Mouse (Mus musculus) neural tube, embryonic 13.5 days (tissue): ENCODE data around the gene Zbtb21. TPM values are rescaled to one million over a fixed set of nuclear protein-coding genes. Genes with fewer than 3 reads are reported as not detected.
"Not testable (repeated sequence)": the region's sequence is repeated elsewhere in the genome, so short reads cannot be mapped to it uniquely, and the experiment has no call there.

Experiments used
- ATAC-seq: fragments of 200-750 bp; cut with Nextera tagmentation; 2 replicates; pipeline ENCODE4 v1.8.0; 2017; ENCODE audit warnings: low read depth, mild to moderate bottlenecking, moderate TSS enrichment, moderate library complexity
- H3K27ac ChIP-seq: fragments of 300-500 bp; sonication (generic); replicated peaks from 2 replicates; pipeline ENCODE4 v1.5.1; 2015; ENCODE audit warnings: moderate library complexity, mild to moderate bottlenecking, inconsistent platforms
- H3K27me3 ChIP-seq: fragments of 300-500 bp; sonication (generic); 2 replicates; pipeline ENCODE4 v1.6.1; 2015; ENCODE audit warnings: mild to moderate bottlenecking, inconsistent platforms
- H3K36me3 ChIP-seq: fragments of 300-500 bp; sonication (generic); 2 replicates; pipeline ENCODE4 v1.6.1; 2015; ENCODE audit warnings: mild to moderate bottlenecking, inconsistent platforms
- H3K4me1 ChIP-seq: fragments of 300-500 bp; sonication (generic); replicated peaks from 2 replicates; pipeline ENCODE4 v1.6.1; 2015; ENCODE audit warnings: inconsistent platforms
- H3K4me2 ChIP-seq: fragments of 300-500 bp; sonication (generic); 2 replicates; pipeline ENCODE4 v1.6.1; 2015; ENCODE audit warnings: inconsistent platforms, mild to moderate bottlenecking, moderate library complexity
- H3K4me3 ChIP-seq: fragments of 300-500 bp; sonication (generic); 2 replicates; pipeline ENCODE4 v1.5.1; 2015; ENCODE audit warnings: mild to moderate bottlenecking, inconsistent platforms
- H3K9ac ChIP-seq: fragments of 300-500 bp; sonication (generic); 2 replicates; pipeline ENCODE4 v1.6.1; 2015; ENCODE audit warnings: moderate library complexity, mild to moderate bottlenecking, inconsistent platforms
- H3K9me3 ChIP-seq: fragments of 300-500 bp; sonication (generic); 2 replicates; pipeline ENCODE4 v1.6.1; 2016; ENCODE audit warnings: inconsistent platforms
- WGBS: fragments of 180-500 bp; shearing (Covaris S2); methylation state at CpG from one replicate; pipeline ENCODE4 v1.1.7; 2015; 5-methylcytosine and 5-hydroxymethylcytosine counted together
- polyA plus RNA-seq: library from polyadenylated mRNA; unstranded; fragments of >200 nt; fragmentation: Nextera tagmentation; extraction: Ambion mirVana; gene quantifications from 2 replicates; pipeline ENCODE4 v1.2.1, GENCODE M21; 2015

Zbtb21 gene
- polyA plus RNA-seq, result 10.8 and 13.5 TPM in 2 replicates

DNA sequence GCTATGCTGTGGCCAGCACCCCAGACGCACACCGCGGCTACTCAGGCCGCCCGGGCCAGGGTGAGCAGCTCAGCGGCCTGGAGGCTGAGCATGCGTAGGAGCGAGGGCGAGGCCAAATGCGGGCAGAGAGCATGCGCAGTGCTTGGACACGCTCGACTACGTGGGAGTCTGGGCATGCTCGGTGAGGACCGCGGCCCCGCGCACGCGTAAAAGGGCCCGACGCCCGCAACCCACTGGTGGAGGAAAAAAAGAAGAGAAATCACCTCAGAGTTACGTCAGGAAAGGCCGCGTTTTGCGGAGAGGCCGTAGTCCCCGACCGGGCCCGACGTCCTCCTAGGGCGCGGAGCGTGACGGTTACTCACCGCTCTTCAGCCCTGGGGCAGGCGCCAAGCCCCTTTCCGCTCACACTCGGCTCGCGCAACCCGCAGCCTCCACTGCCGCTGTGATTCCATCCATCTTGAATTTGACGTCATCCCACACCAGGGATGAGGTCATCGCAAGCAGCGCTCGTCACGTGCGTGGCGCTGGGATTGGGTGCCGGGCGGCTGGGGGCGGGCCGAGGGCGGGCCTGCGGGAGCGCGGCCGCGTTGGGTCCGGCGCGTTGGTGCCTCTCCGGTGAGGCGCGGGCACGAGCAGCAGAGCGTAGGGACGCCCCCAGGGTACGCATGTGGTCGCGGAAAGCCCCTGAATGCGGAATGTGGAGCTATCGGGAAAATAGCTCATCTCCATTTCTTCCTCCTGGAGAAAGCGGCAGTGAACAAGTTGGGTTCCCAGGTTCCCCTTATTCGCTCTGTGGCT, at the start of gene Zbtb21, which contains the start of gene C2cd2:
TSS of gene Zbtb21 (minus strand) at position 472 of the 798 bp plus-strand sequence.
TSS of gene C2cd2 (minus strand) at position 448 of the 798 bp plus-strand sequence.
- peak within 1 kb of the TSS; percentile 87 for H3K4me3 ChIP-seq
- H3K27ac ChIP-seq, result peak within 1 kb of the TSS; percentile 97
- H3K9me3 ChIP-seq, result no peaks in the 10 kb centered on the region
- H3K4me2 ChIP-seq, result peak within 1 kb of the TSS; percentile 95
- no peaks in the 10 kb centered on the region for H3K27me3 ChIP-seq
- peak; percentile 99 for ATAC-seq
- peaks cover 17% of the 10 kb centered on the region for H3K4me1 ChIP-seq
- H3K9ac ChIP-seq, result peak within 1 kb of the TSS; percentile 94
- under 1% methylated on average over 73 of the region's 78 CpGs for WGBS
- no peaks in the 10 kb centered on the region for H3K36me3 ChIP-seq

DNA sequence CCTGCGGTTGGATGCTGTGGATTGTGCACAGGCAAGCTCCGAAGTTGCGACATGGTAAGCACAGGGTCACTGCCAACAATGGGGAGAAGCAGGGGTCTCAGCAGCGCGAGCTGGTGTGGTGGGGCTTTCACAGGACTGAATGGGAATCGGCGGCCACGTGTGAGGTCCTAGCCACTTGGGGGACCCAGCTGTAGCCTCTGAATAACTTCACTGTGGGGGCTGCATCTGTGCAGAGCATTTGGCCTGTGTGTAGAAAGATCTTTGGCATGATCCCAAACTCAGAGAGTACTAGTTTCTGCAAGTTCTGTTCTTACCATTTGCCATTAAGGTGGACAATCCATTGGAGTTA, 34.9 kb upstream of the Zbtb21 start:
- WGBS, result 0% methylated on average over 8 of the region's 8 CpGs
- H3K9me3 ChIP-seq, H3K27me3 ChIP-seq, H3K36me3 ChIP-seq: not testable (repeated sequence)
- peak overlapping the region; percentile 56; the same call in 1 of the 2 replicates for H3K27ac ChIP-seq
- H3K4me2 ChIP-seq, result peak overlapping the region; percentile 62
- H3K4me1 ChIP-seq, result peaks cover 18% of the 10 kb centered on the region
- H3K4me3 ChIP-seq, result peak overlapping the region; percentile 57
- peak overlapping the region; percentile 71 for H3K9ac ChIP-seq
- peak; percentile 84 for ATAC-seq

DNA sequence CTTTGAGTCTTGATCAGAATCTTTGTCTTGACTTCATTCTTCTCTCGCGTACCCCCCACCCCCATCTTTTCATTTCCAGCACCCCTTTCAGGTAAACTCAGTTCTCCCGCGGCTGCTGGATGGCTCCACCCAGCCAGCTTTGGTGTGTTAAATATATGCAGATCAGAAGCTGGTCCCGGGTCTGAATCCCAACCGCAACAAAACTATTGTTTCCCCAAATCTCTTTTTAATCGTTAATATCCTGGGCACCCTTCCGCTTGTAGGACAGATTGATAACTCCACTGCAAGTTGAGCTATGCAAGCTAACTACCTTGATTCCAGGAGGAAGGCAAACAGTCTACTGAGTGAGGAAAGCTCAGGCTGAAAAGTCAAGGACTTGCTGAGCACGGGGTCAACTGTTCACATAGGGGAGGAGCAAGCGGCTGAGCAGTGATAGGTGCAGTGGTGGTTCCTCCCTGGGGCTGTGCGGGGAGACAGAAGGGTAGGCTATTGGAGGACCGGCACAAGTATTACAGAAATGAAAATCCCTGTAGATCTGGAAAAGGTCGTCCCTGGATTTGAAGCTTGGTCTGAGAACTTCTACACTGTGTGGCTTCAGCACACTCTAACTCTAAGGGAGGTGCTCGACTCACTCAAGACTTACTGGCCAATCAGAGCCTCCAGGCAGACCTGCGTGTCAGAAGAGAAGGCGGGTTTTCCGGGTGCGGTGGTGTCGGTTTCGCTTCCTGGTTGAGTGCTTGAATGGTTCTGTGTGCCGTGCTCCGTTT, 34.4 kb upstream of the Zbtb21 start, which contains the start of gene B230307C23Rik:
TSS of gene B230307C23Rik (plus strand) at position 700 of the 767 bp plus-strand sequence.
- H3K36me3 ChIP-seq, result peaks cover 4% of the 10 kb centered on the region; the same call in 1 of the 2 replicates
- peak; percentile 99 for ATAC-seq
- H3K27me3 ChIP-seq, result no peaks in the 10 kb centered on the region; the same call in 1 of the 2 replicates
- WGBS, result 2% methylated on average over 22 of the region's 22 CpGs
- peak within 1 kb of the TSS; percentile 62 for H3K4me2 ChIP-seq
- H3K9me3 ChIP-seq, result peaks cover 7% of the 10 kb centered on the region; the same call in 1 of the 2 replicates
- peak within 1 kb of the TSS; percentile 57 for H3K4me3 ChIP-seq
- H3K9ac ChIP-seq, result peak within 1 kb of the TSS; percentile 71
- H3K27ac ChIP-seq, result peak within 1 kb of the TSS; percentile 56
- H3K4me1 ChIP-seq, result peaks cover 18% of the 10 kb centered on the region

DNA sequence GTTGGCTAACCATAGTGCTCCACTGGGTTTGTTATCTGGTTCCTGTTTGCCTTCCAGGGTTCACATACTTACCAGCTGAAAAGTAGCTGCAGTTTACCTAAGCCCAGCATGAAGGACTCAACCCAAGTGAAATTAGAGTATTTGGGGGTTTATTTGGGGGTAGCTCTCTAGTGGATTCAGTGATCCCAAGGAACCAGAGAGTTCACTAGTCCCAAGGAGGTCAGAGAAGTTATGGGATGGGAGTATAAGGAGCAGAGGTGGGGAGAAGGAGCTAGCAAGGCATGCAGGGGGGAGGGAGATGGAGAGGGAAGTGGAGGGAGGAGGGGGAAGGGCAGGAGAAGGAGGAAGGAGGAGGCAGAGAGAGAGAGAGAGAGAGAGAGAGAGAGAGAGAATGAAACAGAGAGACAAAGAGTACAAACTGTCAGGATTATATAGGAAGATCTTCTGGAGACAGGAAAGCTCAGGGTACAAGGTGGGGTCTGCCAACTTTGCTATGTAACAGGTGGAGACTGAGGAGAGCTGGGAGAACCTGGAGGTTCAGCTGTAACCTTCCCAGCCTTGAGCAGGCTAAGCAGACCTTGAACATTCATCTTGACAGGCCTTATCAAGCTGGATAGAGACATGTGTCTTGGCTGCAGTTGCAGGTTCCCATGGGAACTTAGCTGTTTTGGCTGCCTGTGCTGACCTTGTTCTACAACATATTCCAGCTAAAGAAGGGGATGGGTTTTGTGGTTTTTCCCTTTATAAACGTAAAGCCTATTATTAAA, 33.6 kb upstream of the Zbtb21 start:
- H3K9me3 ChIP-seq, result peaks cover 4% of the 10 kb centered on the region; the same call in 1 of the 2 replicates
- peaks cover 4% of the 10 kb centered on the region; the same call in 1 of the 2 replicates for H3K36me3 ChIP-seq
- 30% methylated on average over 1 of the region's 1 CpGs for WGBS
- no peaks in the 10 kb centered on the region; the same call in 1 of the 2 replicates for H3K27me3 ChIP-seq
- no peak for ATAC-seq
- 0 out of 2 replicates have a peak overlapping the region, but pooled peaks have one; percentile 43 for H3K27ac ChIP-seq
- peak overlapping the region; percentile 62 for H3K4me2 ChIP-seq
- peak overlapping the region; percentile 71 for H3K9ac ChIP-seq
- H3K4me1 ChIP-seq, result peaks cover 18% of the 10 kb centered on the region
- peak overlapping the region; percentile 57 for H3K4me3 ChIP-seq

DNA sequence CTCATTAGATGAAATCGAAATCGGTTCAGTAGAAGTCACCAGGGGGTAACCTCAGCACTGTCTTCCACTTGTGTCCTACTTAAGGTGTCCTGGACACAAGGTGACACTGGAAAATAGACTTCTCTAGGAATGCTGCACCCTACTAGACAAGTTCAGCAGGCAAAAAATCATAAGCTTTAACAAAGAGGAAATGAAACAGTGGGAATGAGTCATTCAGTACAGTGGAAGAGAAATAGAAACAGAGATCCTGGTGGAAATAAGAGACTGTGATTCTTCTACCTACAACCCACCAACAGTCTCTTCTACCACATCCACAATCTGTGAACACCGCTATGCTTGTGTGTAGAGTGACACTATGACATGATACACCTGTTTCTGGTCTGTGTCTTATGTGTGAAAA, 30.1 kb upstream of the Zbtb21 start:
- H3K27ac ChIP-seq, H3K4me1 ChIP-seq, H3K9ac ChIP-seq, H3K27me3 ChIP-seq, H3K4me2 ChIP-seq, H3K36me3 ChIP-seq, H3K9me3 ChIP-seq, H3K4me3 ChIP-seq, ATAC-seq: not testable (repeated sequence)
- 80% methylated on average over 3 of the region's 3 CpGs for WGBS

DNA sequence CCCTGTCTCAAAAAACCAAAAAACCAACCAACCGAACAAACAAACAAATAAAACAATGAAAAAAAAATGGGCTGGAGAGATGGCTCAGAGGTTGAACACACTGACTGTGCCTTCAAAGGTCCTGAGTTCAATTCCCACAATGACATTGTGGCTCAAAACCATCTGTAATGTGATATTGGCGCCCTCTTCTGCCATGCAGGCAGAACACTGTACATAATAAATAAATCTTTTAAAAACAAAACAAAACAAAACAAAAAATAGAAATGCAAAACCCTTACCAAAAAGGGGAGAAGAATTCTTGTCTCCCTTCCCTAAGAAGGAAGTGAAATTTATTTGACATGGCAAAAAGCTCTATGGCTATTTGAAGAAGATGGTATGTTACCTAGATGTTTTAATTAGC, 29.1 kb upstream of the Zbtb21 start:
- H3K36me3 ChIP-seq, result no peaks in the 10 kb centered on the region
- H3K9ac ChIP-seq, result no peak overlapping the region
- 81% methylated on average over 2 of the region's 2 CpGs for WGBS
- H3K4me3 ChIP-seq, result no peak overlapping the region
- no peaks in the 10 kb centered on the region; the same call in 1 of the 2 replicates for H3K27me3 ChIP-seq
- no peak for ATAC-seq
- H3K9me3 ChIP-seq, result no peaks in the 10 kb centered on the region; the same call in 1 of the 2 replicates
- H3K27ac ChIP-seq, result no peak overlapping the region
- peaks cover 6% of the 10 kb centered on the region for H3K4me1 ChIP-seq
- H3K4me2 ChIP-seq, result no peak overlapping the region

DNA sequence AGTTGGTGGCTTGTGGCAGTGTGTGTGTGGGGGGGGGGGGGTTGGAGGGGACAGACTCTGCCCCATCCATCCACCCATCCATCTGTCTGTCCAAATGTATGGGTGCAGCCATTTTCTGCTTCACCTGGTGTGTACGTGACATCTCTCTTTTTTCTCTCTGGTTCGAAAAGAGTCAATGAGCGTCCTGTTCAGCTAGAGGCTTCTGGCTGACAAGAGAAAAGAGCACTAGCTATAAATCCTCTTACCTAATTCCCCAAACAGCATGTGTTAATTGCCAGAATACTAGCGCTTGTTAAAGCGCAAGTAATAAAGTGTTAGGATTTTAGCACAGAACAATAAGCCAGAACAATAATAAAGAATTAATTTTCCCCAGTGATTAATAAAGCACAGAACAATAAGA, 22.2 kb upstream of the Zbtb21 start:
- H3K4me2 ChIP-seq, result no peak overlapping the region
- H3K27me3 ChIP-seq, result no peaks in the 10 kb centered on the region
- no peak overlapping the region for H3K4me3 ChIP-seq
- ATAC-seq, result peak; percentile 71
- no peak overlapping the region for H3K27ac ChIP-seq
- H3K36me3 ChIP-seq, result no peaks in the 10 kb centered on the region
- H3K9me3 ChIP-seq, result no peaks in the 10 kb centered on the region; the same call in 1 of the 2 replicates
- 17% methylated on average over 5 of the region's 5 CpGs for WGBS
- no peak overlapping the region for H3K9ac ChIP-seq
- peaks cover 9% of the 10 kb centered on the region for H3K4me1 ChIP-seq

DNA sequence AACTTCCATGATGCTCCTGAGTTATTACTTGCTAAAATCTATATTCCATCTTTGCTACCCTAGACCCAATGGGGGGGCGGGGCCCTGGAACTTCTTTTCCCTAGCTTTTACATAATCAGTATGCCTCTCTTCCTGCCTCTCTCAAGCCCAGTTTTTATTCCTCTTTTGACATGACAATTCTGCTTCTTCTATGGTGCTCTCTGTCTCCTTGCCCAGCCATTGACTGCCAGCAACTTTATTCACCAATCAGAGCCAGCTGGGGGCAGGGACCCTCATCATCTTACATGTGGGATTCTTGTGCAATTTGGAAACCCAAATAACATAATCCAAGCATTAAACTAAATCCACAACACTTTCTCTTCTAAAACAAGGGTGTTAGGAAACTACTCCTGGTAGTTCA, 18.9 kb upstream of the Zbtb21 start:
- no peak for ATAC-seq
- H3K9me3 ChIP-seq, result no peaks in the 10 kb centered on the region
- no peak overlapping the region for H3K4me2 ChIP-seq
- no peak overlapping the region for H3K4me3 ChIP-seq
- 86% methylated on average over 1 of the region's 1 CpGs for WGBS
- no peak overlapping the region for H3K9ac ChIP-seq
- H3K36me3 ChIP-seq, result no peaks in the 10 kb centered on the region
- H3K27me3 ChIP-seq, result no peaks in the 10 kb centered on the region
- peaks cover 9% of the 10 kb centered on the region for H3K4me1 ChIP-seq
- no peak overlapping the region for H3K27ac ChIP-seq

DNA sequence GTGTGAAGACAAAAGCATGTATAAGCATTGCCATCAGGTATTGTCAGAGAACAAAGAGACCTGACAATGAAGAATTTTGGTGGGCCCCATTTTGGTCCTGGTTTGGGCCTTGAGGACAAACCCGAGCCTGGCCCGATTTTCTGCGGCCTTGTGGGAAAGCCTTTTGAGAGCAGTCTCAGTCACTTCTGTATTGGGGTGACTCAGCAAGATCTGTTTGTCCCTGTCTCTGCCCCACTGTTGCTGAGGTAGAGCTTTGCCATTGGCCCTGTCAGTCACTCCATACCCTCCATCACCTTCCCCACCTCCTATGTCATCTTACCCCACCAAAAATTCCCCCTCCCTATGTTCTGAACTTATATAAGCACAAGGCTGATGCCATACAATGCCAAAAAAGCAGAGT, 15.3 kb upstream of the Zbtb21 start:
- H3K36me3 ChIP-seq, result no peaks in the 10 kb centered on the region
- WGBS, result 93% methylated on average over 3 of the region's 3 CpGs
- H3K4me2 ChIP-seq, result no peak overlapping the region
- ATAC-seq, result no peak
- no peaks in the 10 kb centered on the region for H3K4me1 ChIP-seq
- no peak overlapping the region for H3K9ac ChIP-seq
- no peaks in the 10 kb centered on the region for H3K27me3 ChIP-seq
- no peak overlapping the region for H3K4me3 ChIP-seq
- H3K27ac ChIP-seq, result no peak overlapping the region
- H3K9me3 ChIP-seq, result no peaks in the 10 kb centered on the region

DNA sequence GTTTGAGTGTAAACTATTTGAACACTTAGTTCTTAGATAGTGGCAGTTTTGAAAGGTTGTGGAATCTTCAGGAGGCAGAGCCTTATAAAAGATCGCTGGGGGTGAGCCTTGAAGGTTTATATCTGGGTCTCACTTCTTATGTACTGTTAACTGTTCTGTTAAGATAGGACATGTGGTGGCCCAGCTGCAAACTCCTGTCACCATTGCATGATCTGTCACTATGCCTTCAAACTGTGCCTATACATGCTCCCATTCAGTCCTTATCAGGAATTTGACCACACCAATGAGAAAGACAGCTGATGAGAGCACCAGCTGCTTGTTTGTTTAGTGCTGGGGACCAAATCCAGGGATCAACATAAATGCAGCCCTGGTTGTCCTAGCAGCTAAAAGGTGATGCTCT, 14.9 kb upstream of the Zbtb21 start:
- Histone ChIP-seq H3K27me3 (no peaks in the 10 kb centered on the region), H3K4me2 (no peak overlapping the region), H3K4me3 (no peak overlapping the region), H3K36me3 (no peaks in the 10 kb centered on the region), H3K27ac (no peak overlapping the region), H3K9me3 (no peaks in the 10 kb centered on the region), H3K4me1 (no peaks in the 10 kb centered on the region), H3K9ac (no peak overlapping the region)
- no peak for ATAC-seq
- 71% methylated on average over 1 of the region's 1 CpGs for WGBS

DNA sequence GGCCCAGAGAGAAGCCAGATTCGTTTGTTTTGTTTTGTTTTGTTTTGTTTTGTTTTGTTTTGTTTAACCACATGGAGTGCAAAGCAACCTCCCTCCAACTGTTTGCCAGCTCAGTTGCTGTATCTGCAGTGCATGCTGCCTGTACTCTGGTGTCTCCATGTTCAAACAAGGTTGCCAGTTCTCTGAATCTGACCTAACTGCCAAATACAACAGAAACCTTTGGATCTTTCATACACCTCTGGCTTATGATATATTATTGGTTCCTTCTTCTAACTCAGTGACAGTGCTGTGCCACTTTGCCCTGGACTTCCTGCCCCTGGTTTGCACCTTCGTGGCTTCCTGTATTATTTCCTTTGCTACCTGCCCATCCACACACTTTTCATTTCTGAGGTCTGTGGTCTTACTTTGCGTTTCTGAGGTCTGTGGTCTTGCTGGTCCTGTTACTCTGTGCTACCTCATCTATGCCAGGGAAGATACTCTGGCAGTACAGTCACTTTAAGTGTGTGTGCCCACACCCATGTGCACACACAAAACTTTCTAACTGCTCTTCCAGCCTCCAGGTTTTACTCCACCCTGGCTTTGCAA, 1.6 kb upstream of the Zbtb21 start:
- Histone ChIP-seq H3K4me3 (no peak overlapping the region), H3K36me3 (no peaks in the 10 kb centered on the region), H3K4me1 (peaks cover 17% of the 10 kb centered on the region), H3K9ac (no peak overlapping the region), H3K27ac (no peak overlapping the region), H3K27me3 (no peaks in the 10 kb centered on the region), H3K4me2 (no peak overlapping the region), H3K9me3 (no peaks in the 10 kb centered on the region)
- no peak for ATAC-seq
- WGBS, result 87% methylated on average over 3 of the region's 3 CpGs
